Mouse (Mus musculus): ENCODE results near the gene Gm45717.

Gene Gm45717

GRCm38 (mm10) chr7:140943356-140943755 lies 12.4 kb downstream of the Gm45717 start:
- no peak for DNase-seq (ENCODE audit: low spot score)

GRCm38 (mm10) chr7:140942811-140943210 lies 12.9 kb downstream of the Gm45717 start:
- DNase-seq (ENCODE audit: low spot score) = no peak

DNA sequence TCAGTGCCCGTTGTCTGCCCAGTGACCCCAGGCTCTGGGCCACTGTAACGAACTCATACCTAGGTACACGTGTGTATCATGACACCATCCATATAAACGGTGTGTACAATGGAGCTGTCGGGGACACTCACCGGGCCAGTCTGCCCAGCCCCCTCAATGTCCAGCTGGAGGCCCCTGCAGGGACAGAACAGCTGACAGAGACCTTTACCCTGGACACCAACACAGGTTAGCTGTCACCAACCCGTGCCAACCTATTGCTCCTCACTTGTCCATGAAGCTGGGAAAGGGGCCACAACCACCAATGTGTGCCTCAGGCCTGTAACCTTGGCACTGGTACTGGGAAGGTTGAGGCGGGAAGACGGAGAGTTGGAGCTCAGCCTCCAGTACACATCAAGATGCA lies 13.4 kb downstream of the Gm45717 start:
- DNase-seq (ENCODE audit: low spot score) = no peak

GRCm38 (mm10) chr7:140941222-140942051 lies 14.3 kb downstream of the Gm45717 start, which contains the start of gene Pgghg:
Pgghg (plus strand) TSS chr7:140941391.
- peak; percentile 89 for DNase-seq (ENCODE audit: low spot score)

- DNase-seq (ENCODE audit: low spot score) = peak; percentile 58
Observed at GRCm38 (mm10) chr7:140939669-140940171, 16.0 kb downstream of the Gm45717 start.

GRCm38 (mm10) chr7:140938896-140939295 lies 16.8 kb downstream of the Gm45717 start:
- DNase-seq (ENCODE audit: low spot score) = no peak

DNA sequence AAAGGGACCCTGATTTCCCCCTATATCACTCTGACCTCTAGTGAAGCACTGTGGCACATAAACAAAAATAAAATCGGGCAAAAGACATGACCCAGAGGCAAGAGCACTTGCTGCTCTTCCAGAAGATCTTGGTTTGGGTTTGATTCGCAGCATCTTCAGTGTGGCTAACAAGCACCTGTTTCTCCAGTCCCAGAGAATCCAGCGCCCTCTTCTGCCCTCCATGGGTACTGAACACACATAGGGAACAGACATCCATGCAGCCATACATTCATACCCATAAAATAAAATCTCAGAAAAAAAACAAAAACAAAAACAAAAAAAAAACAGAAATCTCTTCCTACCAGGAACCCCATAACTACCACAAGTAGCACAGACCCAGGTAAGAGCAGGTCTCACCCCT lies 17.3 kb downstream of the Gm45717 start:
- DNase-seq (ENCODE audit: low spot score) = no peak

- no peak for DNase-seq (ENCODE audit: low spot score)
Observed at GRCm38 (mm10) chr7:140927181-140927580, 28.6 kb downstream of the Gm45717 start.

DNA sequence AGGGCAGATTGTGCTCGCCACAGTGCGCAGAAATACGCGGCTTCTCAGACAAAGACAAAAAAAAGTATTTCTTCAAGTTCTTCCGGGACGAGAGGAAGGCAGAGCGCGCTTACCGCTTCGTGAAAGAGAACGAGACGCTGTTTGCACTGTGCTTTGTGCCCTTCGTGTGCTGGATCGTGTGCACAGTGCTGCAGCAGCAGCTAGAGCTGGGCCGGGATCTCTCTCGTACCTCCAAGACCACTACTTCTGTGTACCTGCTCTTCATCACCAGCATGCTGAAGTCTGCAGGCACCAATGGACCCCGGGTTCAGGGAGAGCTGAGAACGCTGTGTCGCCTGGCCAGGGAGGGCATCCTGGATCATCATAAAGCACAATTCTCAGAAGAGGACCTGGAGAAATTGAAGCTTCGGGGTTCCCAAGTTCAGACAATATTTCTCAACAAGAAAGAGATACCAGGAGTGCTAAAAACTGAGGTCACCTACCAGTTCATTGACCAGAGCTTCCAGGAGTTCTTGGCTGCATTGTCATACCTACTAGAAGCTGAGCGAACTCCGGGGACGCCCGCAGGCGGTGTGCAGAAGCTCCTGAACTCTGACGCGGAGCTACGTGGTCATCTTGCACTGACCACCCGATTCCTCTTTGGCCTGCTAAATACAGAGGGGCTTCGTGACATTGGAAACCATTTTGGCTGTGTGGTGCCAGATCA lies 32.5 kb downstream of the Gm45717 start:
- no peak for DNase-seq (ENCODE audit: low spot score)

- DNase-seq (ENCODE audit: low spot score) = peak; percentile 47
Observed at GRCm38 (mm10) chr7:140922398-140923069, 33.2 kb downstream of the Gm45717 start.

DNA sequence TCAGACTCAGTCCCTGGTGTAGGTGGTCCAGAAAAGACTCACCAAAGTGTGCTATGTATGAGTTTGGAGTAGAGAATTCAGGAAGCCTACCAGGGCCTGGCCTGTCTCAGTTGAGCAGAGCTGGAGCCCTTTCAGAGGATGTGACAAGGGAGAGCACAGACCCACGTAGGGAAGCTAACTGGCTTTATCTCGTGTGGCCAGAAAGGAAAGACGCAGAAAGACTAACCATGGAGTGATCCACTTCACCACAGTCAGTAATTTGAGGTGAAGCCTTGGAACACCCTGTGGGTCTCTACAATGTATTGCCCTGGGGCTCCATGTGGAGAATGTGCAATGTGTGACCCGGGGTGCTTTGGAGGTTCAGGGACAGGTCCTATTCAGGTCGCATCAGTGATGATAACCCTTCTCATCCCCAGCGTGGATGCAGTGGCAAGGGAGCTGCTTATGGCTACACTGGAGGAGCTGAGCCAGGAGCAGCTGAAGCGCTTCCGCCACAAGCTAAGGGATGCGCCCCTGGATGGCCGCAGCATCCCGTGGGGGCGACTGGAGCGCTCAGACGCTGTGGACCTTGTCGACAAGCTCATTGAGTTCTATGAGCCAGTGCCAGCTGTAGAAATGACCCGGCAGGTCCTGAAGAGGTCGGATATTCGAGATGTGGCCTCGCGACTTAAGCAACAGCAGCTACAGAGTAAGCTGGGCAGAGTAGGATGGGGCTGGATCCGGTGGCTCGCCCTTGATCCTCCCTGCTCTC lies 34.3 kb downstream of the Gm45717 start:
- DNase-seq (ENCODE audit: low spot score) = no peak

DNA sequence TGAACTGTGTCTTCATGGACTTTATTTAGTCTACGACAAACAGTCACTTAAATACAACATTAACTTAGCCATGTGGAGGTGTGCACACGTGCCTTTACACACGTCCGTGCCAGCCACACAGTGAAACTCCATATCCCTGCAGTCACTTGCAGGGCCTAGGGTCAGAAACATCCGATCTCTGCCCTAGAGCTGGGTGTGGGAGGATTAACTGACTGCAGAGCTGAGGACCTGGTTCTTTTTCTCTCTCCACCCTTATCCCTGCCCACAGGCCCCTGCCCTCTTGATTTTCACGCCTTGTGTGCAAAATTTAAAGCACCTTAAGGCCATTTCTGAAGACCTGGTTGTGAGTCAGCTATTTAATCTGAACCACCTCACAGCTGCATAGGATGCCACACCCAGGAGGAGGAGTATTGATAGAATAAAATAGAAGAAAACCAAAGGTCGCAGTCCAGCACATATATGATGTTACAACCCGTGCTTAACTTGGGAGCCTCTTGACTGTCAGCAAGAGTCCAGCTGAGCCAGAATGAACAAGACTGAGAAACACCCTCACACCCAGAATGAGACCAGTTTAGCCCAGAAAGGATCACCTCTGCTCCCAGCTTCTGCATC lies 35.2 kb downstream of the Gm45717 start, which contains the start of gene Nlrp6:
TSS of gene Nlrp6 (plus strand) at position 485 of the 612 bp plus-strand sequence.
- DNase-seq (ENCODE audit: low spot score) = no peak

- DNase-seq (ENCODE audit: low spot score) = no peak
Observed at GRCm38 (mm10) chr7:140919911-140920310, 35.8 kb downstream of the Gm45717 start.

DNA sequence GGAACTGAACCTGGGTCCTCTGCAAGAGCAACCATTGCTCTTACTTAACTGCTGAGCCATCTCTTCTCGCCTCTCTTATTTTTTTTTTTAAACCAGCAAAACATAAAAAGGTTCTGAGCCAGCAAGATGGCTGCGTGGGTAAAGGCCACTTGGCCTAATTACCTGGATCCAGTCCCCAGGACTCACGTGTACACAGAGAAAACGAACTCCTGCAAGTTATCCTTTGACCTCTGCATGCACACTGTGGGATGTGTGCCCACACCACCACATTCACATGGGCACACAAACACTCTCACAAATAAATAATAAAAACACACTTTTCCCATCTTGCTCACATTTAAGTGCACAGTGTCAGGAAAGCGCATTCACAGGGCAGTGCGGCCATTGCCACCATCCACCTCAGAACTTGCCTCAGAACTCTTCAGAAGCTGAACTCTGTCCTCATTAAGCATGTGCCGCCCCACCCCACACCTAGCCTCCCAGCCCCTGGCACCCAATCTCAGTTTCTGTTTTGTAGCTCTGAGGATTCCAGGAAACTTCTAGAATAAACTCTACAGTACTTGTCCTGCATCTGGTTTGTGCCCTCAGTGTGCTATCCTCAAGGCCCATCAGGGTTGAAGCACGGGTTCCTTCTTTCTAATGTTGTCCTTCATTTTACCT lies 41.6 kb downstream of the Gm45717 start:
- no peak for DNase-seq (ENCODE audit: low spot score)

GRCm38 (mm10) chr7:140912846-140913482 lies 42.8 kb downstream of the Gm45717 start:
- no peak for DNase-seq (ENCODE audit: low spot score)

GRCm38 (mm10) chr7:140912293-140912692 lies 43.4 kb downstream of the Gm45717 start:
- DNase-seq (ENCODE audit: low spot score) = no peak

- DNase-seq (ENCODE audit: low spot score) = peak; percentile 81
Observed at GRCm38 (mm10) chr7:140908634-140909107, 47.1 kb downstream of the Gm45717 start.

DNA sequence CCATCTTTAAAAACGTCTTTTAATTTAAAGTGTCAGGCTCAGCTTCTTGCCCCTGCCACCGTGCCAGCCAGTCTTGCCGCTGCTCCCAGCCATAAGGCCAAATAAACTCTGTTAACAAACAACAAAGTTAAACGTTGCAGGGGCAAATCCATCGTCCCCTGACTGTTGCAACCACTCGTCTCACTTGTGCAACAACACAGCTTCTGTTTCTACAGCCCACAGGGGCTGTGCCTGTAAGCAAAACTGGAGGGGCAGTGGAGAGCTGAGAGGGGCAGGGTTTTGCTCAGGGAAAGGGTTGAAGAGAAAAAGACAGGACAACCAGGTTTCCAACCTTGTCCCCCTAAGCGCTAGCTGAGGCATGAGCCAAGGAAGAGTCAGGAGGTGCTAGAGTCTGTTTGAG lies 47.6 kb downstream of the Gm45717 start:
- no peak for DNase-seq (ENCODE audit: low spot score)

DNA sequence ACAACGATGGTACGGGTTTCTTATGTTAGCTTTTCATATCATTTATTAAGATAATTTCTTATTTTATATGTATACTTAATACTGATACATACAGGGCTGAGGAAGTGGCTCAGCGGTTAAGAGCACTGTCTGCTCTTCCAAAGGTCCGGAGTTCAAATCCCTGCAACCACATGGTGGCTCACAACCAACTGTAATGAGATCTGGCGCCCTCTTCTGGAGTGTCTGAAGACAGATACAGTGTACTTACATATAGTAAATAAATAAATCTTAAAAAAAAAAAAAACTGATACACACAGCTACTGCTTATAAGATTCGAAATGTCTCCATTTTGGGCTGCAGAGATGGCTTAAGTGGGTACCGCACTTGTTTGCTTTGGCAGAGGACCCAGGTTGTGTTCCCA lies 48.0 kb downstream of the Gm45717 start:
- no peak for DNase-seq (ENCODE audit: low spot score)

GRCm38 (mm10) chr7:140907131-140907530 lies 48.6 kb downstream of the Gm45717 start:
- no peak for DNase-seq (ENCODE audit: low spot score)

Measured in urinary bladder, postnatal 14 days (tissue).